Mouse (Mus musculus) kidney, adult 2 months (tissue): Measurements from ENCODE around the gene Gpr182. TPM values are rescaled to one million over a fixed set of nuclear protein-coding genes. Genes with fewer than 3 reads are reported as not detected.
A peak's percentile ranks its signal among the peaks of the same experiment; 100 is the strongest.
"Not testable (repeated sequence)": the region's sequence is repeated elsewhere in the genome, so short reads cannot be mapped to it uniquely, and the experiment has no call there.

ENCODE experiments used
- DNase-seq: peaks from one replicate; pipeline ENCODE4 v3.0.0; 2021
- H3K27ac ChIP-seq: fragments of 200-500 bp; 2 replicates; pipeline ENCODE4 v1.5.1; 2012; ENCODE audit warnings: low read depth, low read length, control low read depth, inconsistent platforms; ENCODE audit not compliant: insufficient read depth
- H3K27me3 ChIP-seq: fragments of 200-500 bp; replicated peaks from 2 replicates; pipeline ENCODE4 v1.6.1; 2012; ENCODE audit warnings: mild to moderate bottlenecking, moderate library complexity, low read length, inconsistent platforms; ENCODE audit not compliant: control insufficient read depth, insufficient read depth
- H3K36me3 ChIP-seq: fragments of 200-500 bp; 2 replicates; pipeline ENCODE4 v1.6.1; 2012; ENCODE audit warnings: mild to moderate bottlenecking, moderate library complexity, low read length, inconsistent platforms; ENCODE audit not compliant: control insufficient read depth, insufficient read depth
- H3K4me1 ChIP-seq: fragments of 200-500 bp; 2 replicates; pipeline ENCODE4 v1.6.1; 2011; ENCODE audit warnings: low read length; ENCODE audit not compliant: control insufficient read depth, insufficient read depth
- H3K4me3 ChIP-seq: fragments of 200-500 bp; 2 replicates; pipeline ENCODE4 v1.5.1; 2011; ENCODE audit warnings: mild to moderate bottlenecking, low read depth, low read length, control low read depth; ENCODE audit not compliant: insufficient read depth
- CTCF ChIP-seq: fragments of 200-500 bp; conservative IDR thresholded peaks from 2 replicates; pipeline ENCODE4 v1.5.1; 2011; ENCODE audit warnings: low read depth, mild to moderate bottlenecking, control low read depth, low read length, moderate library complexity, mixed read lengths; ENCODE audit not compliant: insufficient read depth, insufficient read length
- POLR2A ChIP-seq: fragments of 200-500 bp; IDR thresholded peaks from one replicate; pipeline ENCODE4 v1.6.1; 2011; ENCODE audit warnings: low read depth, low read length, control low read depth
- WGBS: fragments of 180-500 bp; shearing (Covaris S2); methylation state at CpG from one replicate; pipeline ENCODE4 v1.1.7; 2018; 5-methylcytosine and 5-hydroxymethylcytosine counted together
- polyA plus RNA-seq: library from polyadenylated mRNA; depleted of rRNA; stranded (reverse); fragments of >200 nt; gene quantifications from 2 replicates; pipeline ENCODE4 v1.2.3, GENCODE M21; 2012; rRNA removed

The Gpr182 gene
- 8.1 and 9.7 TPM in 2 replicates for polyA plus RNA-seq

DNA sequence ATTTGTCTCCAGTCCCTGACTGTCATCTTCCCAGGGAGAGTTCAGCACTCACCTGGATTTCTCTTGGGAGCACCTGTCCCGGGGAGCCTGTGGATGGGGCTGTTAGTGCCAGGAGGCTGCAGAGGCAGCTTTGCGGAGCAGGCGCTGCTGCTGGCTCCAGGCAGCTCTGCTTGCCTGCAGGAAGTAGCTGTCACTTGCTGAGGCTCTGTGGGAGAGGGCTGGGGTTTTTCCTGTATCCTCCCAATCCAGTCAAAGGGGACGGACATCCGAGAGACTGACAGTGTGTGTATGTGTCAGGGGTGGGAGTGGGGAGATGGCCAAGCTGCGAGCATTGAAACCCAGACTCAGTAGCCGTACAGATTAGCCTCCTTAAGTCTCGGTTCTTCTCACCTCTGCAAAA is at the start of gene Gpr182:
Gene Gpr182 (minus strand): TSS at position 185 of the 400 bp plus-strand sequence.
- 58% methylated on average over 8 of the region's 8 CpGs for WGBS
- peak; percentile 79 for DNase-seq
- peaks cover 23% of the 10 kb centered on the region for H3K4me1 ChIP-seq
- H3K27ac ChIP-seq, result peak within 1 kb of the TSS; percentile 37; the same call in 1 of the 2 replicates
- H3K36me3 ChIP-seq, result no peaks in the 10 kb centered on the region
- peak; percentile 24 for TF ChIP-seq POLR2A
- no peak for TF ChIP-seq CTCF
- no peaks in the 10 kb centered on the region for H3K27me3 ChIP-seq
- H3K4me3 ChIP-seq, result peak within 1 kb of the TSS; percentile 51

DNA sequence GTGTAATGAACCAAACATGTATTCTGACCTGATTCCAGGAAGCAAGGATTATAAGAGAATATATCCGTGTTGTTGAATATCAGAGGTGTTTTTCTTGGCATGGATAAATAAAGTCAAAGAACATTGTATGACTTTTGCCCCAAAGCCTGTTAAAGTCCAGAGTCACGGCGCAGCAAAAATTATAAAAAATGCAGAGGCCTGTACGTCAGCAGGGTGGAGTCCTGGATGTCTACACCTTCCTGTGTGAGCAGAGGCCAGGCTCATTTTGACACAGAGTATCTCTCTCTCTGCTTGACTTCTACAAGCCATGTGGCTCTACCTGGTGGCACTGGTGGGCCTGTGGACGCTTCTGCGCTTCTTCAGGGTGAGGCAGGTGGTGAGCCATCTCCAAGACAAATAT is 49.4 kb upstream of the Gpr182 start, which contains the start of gene Rdh16:
Gene Rdh16 (plus strand): TSS at position 262 of the 400 bp plus-strand sequence.
- Histone ChIP-seq H3K27me3 (no peaks in the 10 kb centered on the region), H3K27ac (peak within 1 kb of the TSS; percentile 91), H3K36me3 (no peaks in the 10 kb centered on the region), H3K4me1 (peaks cover 8% of the 10 kb centered on the region; the same call in 1 of the 2 replicates), H3K4me3 (peak within 1 kb of the TSS; percentile 56)
- TF ChIP-seq CTCF (no peak), POLR2A (peak; percentile 41)
- WGBS, result 51% methylated on average over 6 of the region's 6 CpGs
- peak; percentile 89 for DNase-seq

DNA sequence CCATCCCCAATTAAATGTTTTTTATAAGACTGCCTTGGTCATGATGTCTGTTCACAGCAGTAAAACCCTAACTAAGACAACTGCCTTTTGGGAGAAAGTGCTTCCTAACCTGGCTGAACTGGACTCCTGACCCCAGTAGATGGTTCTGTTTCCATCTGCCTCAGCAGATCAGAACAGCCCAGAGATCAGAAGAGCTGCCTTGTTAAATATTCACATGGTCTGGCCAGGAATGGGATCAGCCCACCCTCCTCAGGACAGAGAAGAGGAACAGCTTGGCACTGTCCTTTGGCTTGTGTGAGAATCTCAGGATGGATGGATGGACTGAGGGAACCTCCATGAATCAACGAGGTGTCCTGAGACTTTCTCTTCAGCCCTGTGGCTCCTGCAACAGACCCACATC is 47.8 kb upstream of the Gpr182 start:
- peaks cover 5% of the 10 kb centered on the region; the same call in 1 of the 2 replicates for H3K4me1 ChIP-seq
- no peaks in the 10 kb centered on the region for H3K36me3 ChIP-seq
- DNase-seq, result peak; percentile 91
- 41% methylated on average over 1 of the region's 1 CpGs for WGBS
- H3K27ac ChIP-seq, result peak overlapping the region; percentile 22
- H3K4me3 ChIP-seq, result no peak overlapping the region
- H3K27me3 ChIP-seq, result no peaks in the 10 kb centered on the region
- TF ChIP-seq POLR2A (no peak), CTCF (no peak)

DNA sequence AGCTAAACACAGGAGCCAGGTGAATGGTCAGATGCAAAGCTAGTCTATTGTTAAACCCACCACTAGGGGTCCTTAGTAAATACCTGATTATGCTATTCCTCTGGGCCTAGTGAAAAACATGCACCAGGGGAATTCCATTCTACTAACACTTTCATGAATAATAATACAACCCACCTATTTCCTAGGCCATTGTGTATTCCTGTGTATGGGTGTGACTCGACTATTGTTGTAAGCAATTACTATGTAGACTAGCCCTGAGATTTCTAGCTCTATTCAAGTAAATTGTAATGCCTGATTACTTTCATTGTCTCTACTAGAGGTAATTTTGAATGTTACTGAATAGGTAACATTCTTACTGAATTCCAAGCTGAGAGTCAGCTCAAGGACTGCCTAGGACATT is 33.9 kb upstream of the Gpr182 start:
- 90% methylated on average over 1 of the region's 1 CpGs for WGBS
- not testable (repeated sequence) for H3K4me1 ChIP-seq, H3K36me3 ChIP-seq, H3K4me3 ChIP-seq, H3K27me3 ChIP-seq, H3K27ac ChIP-seq
- DNase-seq, result peak; percentile 47

DNA sequence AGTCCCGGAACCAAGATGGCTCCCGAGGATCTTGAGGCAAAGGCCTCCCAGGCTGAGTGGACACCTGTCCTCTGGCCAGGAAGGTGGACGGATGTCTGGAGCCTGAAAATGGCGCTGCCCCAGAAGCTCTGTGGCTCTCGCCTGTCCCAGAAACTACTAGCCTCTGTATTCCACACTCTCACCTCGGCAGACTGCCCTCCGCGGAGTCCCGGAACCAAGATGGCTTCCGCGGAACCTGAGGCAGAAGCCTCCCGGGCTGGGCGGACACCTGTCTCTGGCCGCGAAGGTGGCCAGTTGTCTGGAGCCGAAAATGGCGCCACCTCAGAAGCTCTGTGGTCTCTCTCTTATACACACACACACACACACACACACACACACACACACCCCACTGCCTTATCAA is 30.8 kb upstream of the Gpr182 start:
- not testable (repeated sequence) for DNase-seq, H3K4me1 ChIP-seq, H3K36me3 ChIP-seq, H3K4me3 ChIP-seq, H3K27ac ChIP-seq, H3K27me3 ChIP-seq
- WGBS, result 96% methylated on average over 17 of the region's 17 CpGs

DNA sequence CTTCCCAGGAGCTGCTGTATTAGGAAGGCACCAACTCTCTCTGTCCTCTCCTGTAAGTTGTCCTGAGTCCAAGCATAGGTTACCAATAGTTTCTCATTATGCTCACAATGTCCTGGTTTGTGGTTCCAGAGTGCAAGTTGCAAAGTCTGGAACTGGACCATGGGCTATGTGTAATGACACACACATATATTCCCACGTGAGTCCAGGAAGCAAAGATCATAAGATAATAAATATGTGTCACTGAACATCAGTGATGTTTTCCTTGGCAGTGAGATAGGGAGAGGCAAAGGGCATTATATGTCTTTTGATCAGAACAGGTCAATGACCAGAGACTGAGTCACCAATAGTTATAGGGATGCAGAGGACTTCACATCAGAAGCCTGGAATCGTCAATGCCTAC is 24.5 kb upstream of the Gpr182 start, which contains the start of gene Rdh9:
Gene Rdh9 (plus strand): TSS at position 376 of the 400 bp plus-strand sequence.
- H3K27ac ChIP-seq, result no peak within 1 kb of the TSS
- DNase-seq, result no peak
- TF ChIP-seq POLR2A, result no peak
- TF ChIP-seq CTCF, result no peak
- 60% methylated on average over 2 of the region's 2 CpGs for WGBS
- no peak within 1 kb of the TSS for H3K4me3 ChIP-seq
- H3K36me3 ChIP-seq, result no peaks in the 10 kb centered on the region
- H3K27me3 ChIP-seq, result no peaks in the 10 kb centered on the region
- H3K4me1 ChIP-seq, result no peaks in the 10 kb centered on the region

DNA sequence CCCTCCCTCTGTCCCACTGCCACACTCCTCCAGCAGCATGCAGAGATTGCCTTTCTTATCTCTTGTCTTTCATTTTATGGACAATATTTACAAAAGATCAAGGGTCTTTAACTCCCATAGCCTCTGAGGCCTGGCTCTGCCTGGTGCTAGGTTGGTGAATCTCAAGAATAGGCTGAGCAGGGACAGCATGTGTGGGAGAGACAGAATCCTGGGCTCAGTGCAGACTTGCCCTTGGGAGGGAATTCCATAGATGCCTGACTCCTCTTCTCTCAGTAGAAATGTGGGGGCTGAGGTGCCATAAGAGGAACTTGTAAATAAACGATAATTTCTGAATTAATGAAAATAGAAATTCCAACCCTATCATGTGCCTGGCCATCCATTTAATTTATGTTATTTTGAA is 15.0 kb upstream of the Gpr182 start:
- H3K4me3 ChIP-seq, result no peak overlapping the region
- no peak for TF ChIP-seq POLR2A
- TF ChIP-seq CTCF, result no peak
- H3K27me3 ChIP-seq, result no peaks in the 10 kb centered on the region
- H3K27ac ChIP-seq, result no peak overlapping the region
- WGBS, result 56% methylated on average over 1 of the region's 1 CpGs
- no peaks in the 10 kb centered on the region for H3K36me3 ChIP-seq
- peaks cover 5% of the 10 kb centered on the region; the same call in 1 of the 2 replicates for H3K4me1 ChIP-seq
- no peak for DNase-seq

DNA sequence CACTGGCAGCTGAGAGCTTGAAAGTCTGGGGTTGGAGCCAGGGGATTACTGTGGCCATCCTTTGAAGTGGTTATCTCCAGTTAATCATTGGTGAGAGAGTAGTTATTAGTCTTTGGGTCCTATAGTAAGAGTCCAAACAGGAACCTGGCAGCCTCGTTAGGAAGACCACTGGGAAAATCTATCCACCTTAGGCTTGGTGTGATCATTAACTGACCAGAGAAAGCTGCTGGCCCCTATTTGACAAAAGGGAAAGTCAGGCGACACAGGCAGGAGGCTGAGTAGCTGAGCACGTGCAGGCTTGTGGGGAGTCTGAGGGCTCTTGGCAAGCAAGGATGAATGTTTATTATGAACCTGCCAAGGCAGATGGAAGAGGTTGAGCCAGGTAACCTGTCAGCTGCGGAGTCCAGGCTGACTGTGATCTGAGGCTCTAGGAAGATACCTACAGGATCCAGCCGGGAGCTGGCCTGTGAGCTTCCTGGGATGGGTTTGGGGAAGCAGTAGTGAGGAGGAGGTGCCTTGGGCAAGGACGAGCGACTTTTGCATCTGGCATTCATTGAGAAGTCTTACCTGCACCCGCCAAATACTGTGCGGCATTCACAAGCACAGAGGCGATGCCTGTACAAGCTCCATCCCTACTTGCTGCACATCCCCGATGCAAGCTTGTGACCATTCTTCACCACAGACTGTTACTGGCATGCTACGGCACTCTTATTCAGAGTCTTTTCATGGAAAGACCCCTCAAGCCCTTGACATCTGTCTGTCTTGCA is 12.6 kb upstream of the Gpr182 start:
- Histone ChIP-seq H3K27ac (no peak overlapping the region), H3K4me3 (no peak overlapping the region), H3K27me3 (no peaks in the 10 kb centered on the region), H3K4me1 (peaks cover 5% of the 10 kb centered on the region; the same call in 1 of the 2 replicates), H3K36me3 (no peaks in the 10 kb centered on the region)
- WGBS, result 37% methylated on average over 12 of the region's 12 CpGs
- TF ChIP-seq POLR2A (no peak), CTCF (no peak)
- DNase-seq, result peak; percentile 85

DNA sequence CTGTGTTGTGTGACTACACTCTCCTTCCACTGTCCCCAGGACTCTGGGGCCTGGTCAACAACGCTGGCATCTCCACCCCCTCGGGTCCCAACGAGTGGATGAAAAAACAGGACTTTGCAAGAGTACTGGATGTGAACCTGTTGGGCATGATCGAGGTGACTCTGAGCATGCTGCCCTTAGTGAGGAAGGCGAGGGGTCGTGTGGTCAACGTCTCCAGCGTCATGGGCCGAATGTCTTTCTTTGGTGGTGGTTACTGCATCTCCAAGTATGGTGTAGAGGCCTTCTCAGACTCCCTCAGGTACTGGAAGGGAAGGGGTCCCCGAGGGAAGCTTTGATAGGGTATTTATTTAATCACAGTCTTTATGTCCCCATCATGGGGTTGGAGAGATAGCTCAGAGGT is 11.4 kb upstream of the Gpr182 start:
- not testable (repeated sequence) for H3K4me1 ChIP-seq, H3K36me3 ChIP-seq, H3K4me3 ChIP-seq, DNase-seq, H3K27me3 ChIP-seq, H3K27ac ChIP-seq
- WGBS, result 91% methylated on average over 10 of the region's 10 CpGs
